Mouse (Mus musculus): ENCODE results near the gene Gm28053.

GRCm38 (mm10) chr6:48685251-48685650, 33.2 kb upstream of the Gm28053 start:
- TF ChIP-seq GATA1 (IDR thresholded peaks at IDR 0.05; ENCODE audit: low read length) (no peak), TAL1 (IDR thresholded peaks at IDR 0.05; ENCODE audit: low read length) (no peak)

All from erythroblast, embryonic 14.5 days (primary cell).